ENCODE assay signal across 28 mouse cellular contexts in genomic region chr7:72762711-72763110, GRCm38 (mm10).
DNase-seq lines count a peak whose midpoint lies in the region; ATAC-seq and TF ChIP-seq lines count a peak whose summit lies in the region.
"Had no signal": no experiment of that assay in that cellular context is flagged by ENCODE, and none has a peak within 500 bp of the region (broad histone marks: within the 10 kb centered on the region; RNA-seq: fewer than 3 reads in every experiment).

No protein-coding gene starts in this region.

- H3K9ac ChIP-seq in embryonic facial prominence, embryonic 14.5 days (ENCODE audit: low read depth, low read length), result no peak overlapping the region
- H3K9ac ChIP-seq in limb, embryonic 12.5 days (replicated peaks), result no peak overlapping the region
- no peak overlapping the region for H3K9ac ChIP-seq in stomach, postnatal 0 days (ENCODE audit: low read length)
- no peak overlapping the region for H3K9ac ChIP-seq in midbrain, postnatal 0 days (replicated peaks; ENCODE audit: low read length, poor library complexity, severe bottlenecking)
- H3K9ac ChIP-seq: embryonic facial prominence, embryonic 12.5 days; hindbrain, embryonic 14.5 days; kidney, embryonic 15.5 days; liver, embryonic 15.5 days; midbrain, embryonic 13.5 days; neural tube, embryonic 15.5 days had no signal

- H3K27me3 ChIP-seq in embryonic facial prominence, embryonic 14.5 days (replicated peaks; ENCODE audit: control insufficient read depth, insufficient read depth, low read length), result no peaks in the 10 kb centered on the region
- no peaks in the 10 kb centered on the region for H3K27me3 ChIP-seq in limb, embryonic 12.5 days
- H3K27me3 ChIP-seq in stomach, postnatal 0 days (ENCODE audit: control insufficient read depth, insufficient read depth, low read length), result no peaks in the 10 kb centered on the region
- H3K27me3 ChIP-seq in midbrain, postnatal 0 days (ENCODE audit: insufficient read depth, low read length), result no peaks in the 10 kb centered on the region
- H3K27me3 ChIP-seq: embryonic facial prominence, embryonic 12.5 days; kidney, embryonic 15.5 days; liver, embryonic 15.5 days; megakaryocyte, embryonic 14.5 days; midbrain, embryonic 13.5 days; neural tube, embryonic 15.5 days had no signal

- TF ChIP-seq EP300 in stomach, postnatal 0 days (optimal IDR thresholded peaks at IDR 0.05), result no peak

- H3K4me3 ChIP-seq in embryonic facial prominence, embryonic 14.5 days (ENCODE audit: low read depth, low read length), result no peak overlapping the region
- H3K4me3 ChIP-seq in limb, embryonic 12.5 days (replicated peaks), result no peak overlapping the region
- H3K4me3 ChIP-seq in stomach, postnatal 0 days (ENCODE audit: low read depth, low read length), result no peak overlapping the region
- H3K4me3 ChIP-seq in midbrain, postnatal 0 days (ENCODE audit: low read depth, low read length), result no peak overlapping the region
- H3K4me3 ChIP-seq: embryonic facial prominence, embryonic 12.5 days; erythroblast, embryonic 14.5 days; kidney, embryonic 15.5 days; left cerebral cortex, adult 2 months; liver, embryonic 15.5 days; megakaryocyte, embryonic 14.5 days; midbrain, embryonic 13.5 days; neural tube, embryonic 15.5 days had no signal

- no peak overlapping the region for H3K4me2 ChIP-seq in embryonic facial prominence, embryonic 14.5 days (ENCODE audit: low read depth, low read length)
- H3K4me2 ChIP-seq in limb, embryonic 12.5 days, result no peak overlapping the region
- no peak overlapping the region for H3K4me2 ChIP-seq in stomach, postnatal 0 days (replicated peaks; ENCODE audit: low read depth)
- H3K4me2 ChIP-seq in midbrain, postnatal 0 days (ENCODE audit: low read depth, low read length, poor library complexity, severe bottlenecking), result no peak overlapping the region
- H3K4me2 ChIP-seq: embryonic facial prominence, embryonic 12.5 days; hindbrain, embryonic 14.5 days; kidney, embryonic 15.5 days; liver, embryonic 15.5 days; midbrain, embryonic 13.5 days; neural tube, embryonic 15.5 days had no signal

- no peaks in the 10 kb centered on the region for H3K9me3 ChIP-seq in embryonic facial prominence, embryonic 14.5 days (ENCODE audit: control insufficient read depth, low read length)
- H3K9me3 ChIP-seq in limb, embryonic 12.5 days, result no peaks in the 10 kb centered on the region
- H3K9me3 ChIP-seq in stomach, postnatal 0 days (ENCODE audit: control insufficient read depth, low read length), result no peaks in the 10 kb centered on the region
- H3K9me3 ChIP-seq in midbrain, postnatal 0 days (ENCODE audit: low read length), result no peaks in the 10 kb centered on the region
- H3K9me3 ChIP-seq: embryonic facial prominence, embryonic 12.5 days; kidney, embryonic 15.5 days; liver, embryonic 15.5 days; midbrain, embryonic 13.5 days; neural tube, embryonic 15.5 days had no signal

- no peak overlapping the region for H3K27ac ChIP-seq in embryonic facial prominence, embryonic 14.5 days (replicated peaks; ENCODE audit: low read depth, low read length)
- peak overlapping the region; percentile 62 for H3K27ac ChIP-seq in limb, embryonic 12.5 days
- no peak overlapping the region for H3K27ac ChIP-seq in stomach, postnatal 0 days (replicated peaks)
- no peak overlapping the region for H3K27ac ChIP-seq in midbrain, postnatal 0 days (ENCODE audit: low read depth, low read length)
- H3K27ac ChIP-seq: embryonic facial prominence, embryonic 12.5 days; hindbrain, embryonic 14.5 days; kidney, embryonic 15.5 days; left cerebral cortex, adult 2 months; liver, embryonic 15.5 days; midbrain, embryonic 13.5 days; neural tube, embryonic 15.5 days had no signal

- H3K4me1 ChIP-seq in embryonic facial prominence, embryonic 14.5 days (ENCODE audit: control insufficient read depth, insufficient read depth, low read length), result peaks cover 5% of the 10 kb centered on the region
- H3K4me1 ChIP-seq in limb, embryonic 12.5 days (replicated peaks), result peaks cover 13% of the 10 kb centered on the region
- H3K4me1 ChIP-seq in stomach, postnatal 0 days (replicated peaks; ENCODE audit: control insufficient read depth, insufficient read depth), result no peaks in the 10 kb centered on the region
- H3K4me1 ChIP-seq in midbrain, postnatal 0 days (ENCODE audit: insufficient read depth, low read length), result no peaks in the 10 kb centered on the region
- H3K4me1 ChIP-seq: kidney, embryonic 15.5 days; liver, embryonic 15.5 days; megakaryocyte, embryonic 14.5 days; midbrain, embryonic 13.5 days; neural tube, embryonic 15.5 days had no signal

- no peak for TF ChIP-seq CTCF in stomach, postnatal 0 days (IDR thresholded peaks at IDR 0.05; ENCODE audit: low read depth)
- no peak for TF ChIP-seq CTCF in midbrain, postnatal 0 days (IDR thresholded peaks at IDR 0.05)

- H3K36me3 ChIP-seq in embryonic facial prominence, embryonic 14.5 days (ENCODE audit: control insufficient read depth, insufficient read depth, low read length), result no peaks in the 10 kb centered on the region
- no peaks in the 10 kb centered on the region for H3K36me3 ChIP-seq in limb, embryonic 12.5 days
- H3K36me3 ChIP-seq in stomach, postnatal 0 days (ENCODE audit: control insufficient read depth, insufficient read depth, low read length), result no peaks in the 10 kb centered on the region
- no peaks in the 10 kb centered on the region for H3K36me3 ChIP-seq in midbrain, postnatal 0 days (ENCODE audit: insufficient read depth, low read length)
- H3K36me3 ChIP-seq: embryonic facial prominence, embryonic 12.5 days; kidney, embryonic 15.5 days; liver, embryonic 15.5 days; midbrain, embryonic 13.5 days; neural tube, embryonic 15.5 days had no signal

- no peak for ATAC-seq in embryonic facial prominence, embryonic 14.5 days (ENCODE audit: low read depth)
- no peak; the same call in 1 of the 2 replicates for ATAC-seq in limb, embryonic 12.5 days (ENCODE audit: insufficient number of reproducible peaks, insufficient read depth, low FRiP score, low TSS enrichment, low read depth)
- no peak for ATAC-seq in megakaryocyte, adult 5-6 weeks (ENCODE audit: poor library complexity, severe bottlenecking)
- ATAC-seq in stomach, postnatal 0 days (ENCODE audit: low FRiP score, low TSS enrichment), result no peak
- no peak for ATAC-seq in midbrain, postnatal 0 days (ENCODE audit: low FRiP score)
- ATAC-seq: forebrain, embryonic 16.5 days; inflammation-experienced regulatory T-cells, adult 6 months; midbrain, embryonic 13.5 days had no signal

- peak; percentile 20 for DNase-seq in embryo, embryonic 10 days (ENCODE audit: low spot score)
- no peak for DNase-seq in embryo, embryonic 9.5 days (ENCODE audit: extremely low spot score)
- DNase-seq in adipocyte (ENCODE audit: low spot score), result peak; percentile 55
- DNase-seq in embryonic facial prominence, embryonic 14.5 days (ENCODE audit: low spot score), result peak; percentile 57
- DNase-seq in stomach, postnatal 0 days (ENCODE audit: low spot score), result no peak
- DNase-seq in midbrain, postnatal 0 days (ENCODE audit: low spot score), result no peak
- DNase-seq: adrenal gland, postnatal 36 days; cerebellum, adult 2 months; cerebellum, postnatal 36 days; gastrocnemius, postnatal 10 days; kidney, adult 18-20 months; kidney, postnatal 25 days; lung, postnatal 36 days; retina, postnatal 1 day; right cerebral cortex, postnatal 14 days had no signal

- WGBS in embryonic facial prominence, embryonic 14.5 days, result 25% methylated on average over 1 of the region's 1 CpGs
- WGBS in limb, embryonic 12.5 days, result 11% methylated on average over 1 of the region's 1 CpGs
- 51% methylated on average over 1 of the region's 1 CpGs for WGBS in stomach, postnatal 0 days
- WGBS in midbrain, postnatal 0 days, result 65% methylated on average over 1 of the region's 1 CpGs

Comparison
In these comparisons a context has a peak if more than half of its experiments do, and no peak if none do; other contexts are left out.
1. DNase-seq: peak in embryo, embryonic 10 days (single experiment), adipocyte (single experiment) and embryonic facial prominence, embryonic 14.5 days (single experiment); none in embryo, embryonic 9.5 days (single experiment), stomach, postnatal 0 days (single experiment) and midbrain, postnatal 0 days (single experiment).